Mouse (Mus musculus): ENCODE results near the gene Foxf1. TPM values are rescaled to one million over a fixed set of nuclear protein-coding genes. Genes with fewer than 3 reads are reported as not detected.

The Foxf1 gene
- total and polyA plus RNA-seq, 3 experiments, result not detected

GRCm38 (mm10) chr8:121117906-121118305, 33.7 kb downstream of the Foxf1 start:
- Histone ChIP-seq H3K79me2 (replicated peaks; ENCODE audit: control insufficient read depth, extremely low read depth, insufficient read depth, poor library complexity, severe bottlenecking) (no peaks in the 10 kb centered on the region), H3K27ac (ENCODE audit: insufficient read depth, low read depth) (no peak overlapping the region), H3K36me3 (replicated peaks in 1 of 2; ENCODE audit: control insufficient read depth in 1 of 2, insufficient read depth in 1 of 2, low read length in 1 of 2) (no peaks in the 10 kb centered on the region), H3K4me1 (ENCODE audit: control insufficient read depth in 1 of 2, insufficient read depth in 2 of 2) (peaks cover 5 to 15% of the 10 kb centered on the region in 2 experiments; a peak in 3 of 4 replicates), H3K27me3 (replicated peaks) (peaks cover 45% of the 10 kb centered on the region), H3K9me3 (replicated peaks; ENCODE audit: low read length) (peaks cover 28% of the 10 kb centered on the region), H3K4me2 (ENCODE audit: insufficient read depth, low read depth, poor library complexity, severe bottlenecking) (no peak overlapping the region), H3K9ac (ENCODE audit: insufficient read depth, low read depth) (no peak overlapping the region), H3K4me3 (replicated peaks in 1 of 3; ENCODE audit: low read depth in 2 of 3, low read length in 2 of 3, poor library complexity in 1 of 3) (no peak overlapping the region)
- dilution Hi-C loops (cut with MboI; ENCODE audit: extremely low pct_ligation_motif_present, extremely low pct_unique_long_range_greater_than_20kb, low sequenced_read_pairs), result no loop called here
- no peak for DNase-seq (ENCODE audit: extremely low read depth)
- TF ChIP-seq NRF1 (IDR thresholded peaks at IDR 0.05; ENCODE audit: low read depth, low read length), result no peak
- TF ChIP-seq ZNF384 (IDR thresholded peaks at IDR 0.05; ENCODE audit: low read depth, low read length), result no peak
- no peak for TF ChIP-seq ZMIZ1 (IDR thresholded peaks at IDR 0.05; ENCODE audit: low read depth, low read length)
- in situ Hi-C loops (cut with MboI; ENCODE audit: low pct_ligation_motif_present, low pct_unique_long_range_greater_than_20kb, low sequenced_read_pairs), result loop anchor here (5.0 kb wide), 1 partner anchor 94 kb away; no protein-coding TSS in a partner anchor

DNA sequence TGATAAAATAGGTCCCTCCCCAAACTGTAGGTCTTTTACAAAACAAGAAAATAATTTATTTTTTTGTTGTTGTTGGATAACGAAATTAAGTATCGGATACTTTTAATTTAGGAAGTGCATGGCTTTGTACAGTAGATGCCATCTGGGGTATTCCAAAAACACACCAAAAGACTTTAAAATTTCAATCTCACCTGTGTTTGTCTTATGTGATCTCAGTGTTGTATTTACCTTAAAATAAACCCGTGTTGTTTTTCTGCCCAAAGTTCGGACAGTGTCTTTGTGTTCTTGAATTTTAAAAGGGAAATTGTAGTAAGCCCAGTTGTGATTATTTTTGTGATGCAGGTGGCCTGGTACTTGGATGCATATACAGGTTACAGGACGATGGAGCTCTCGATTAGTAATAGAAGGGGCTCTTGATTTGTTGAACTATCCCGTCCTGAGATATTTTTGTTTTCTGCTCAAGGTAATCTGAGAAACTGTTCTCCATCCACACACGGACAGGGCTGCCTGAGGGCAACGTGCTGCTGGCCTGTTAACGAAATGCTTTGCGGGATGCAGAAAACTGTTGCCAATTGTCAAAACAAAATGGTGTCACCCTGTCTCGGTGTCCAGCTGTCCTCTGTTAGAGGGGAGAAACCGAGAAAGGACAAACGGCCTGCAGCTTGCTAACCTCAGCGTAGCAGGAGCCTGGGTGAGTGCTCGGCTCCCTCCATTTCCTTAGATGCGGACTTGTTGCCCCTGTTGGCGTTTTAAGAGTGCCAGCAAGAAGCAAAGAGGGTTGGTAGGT, 34.6 kb downstream of the Foxf1 start:
- H3K9ac ChIP-seq (ENCODE audit: insufficient read depth, low read depth), result no peak overlapping the region
- H3K27ac ChIP-seq (ENCODE audit: insufficient read depth, low read depth), result no peak overlapping the region
- no peak overlapping the region for H3K4me2 ChIP-seq (ENCODE audit: insufficient read depth, low read depth, poor library complexity, severe bottlenecking)
- peaks cover 7 to 14% of the 10 kb centered on the region in 2 experiments for H3K4me1 ChIP-seq (ENCODE audit: control insufficient read depth in 1 of 2, insufficient read depth in 2 of 2)
- peaks cover 47% of the 10 kb centered on the region for H3K27me3 ChIP-seq (replicated peaks)
- in situ Hi-C loops (cut with MboI; ENCODE audit: low pct_ligation_motif_present, low pct_unique_long_range_greater_than_20kb, low sequenced_read_pairs), result loop anchor here (5.0 kb wide), 1 partner anchor 93 kb away; no protein-coding TSS in a partner anchor
- no peak overlapping the region for H3K4me3 ChIP-seq (replicated peaks in 1 of 3; ENCODE audit: low read depth in 2 of 3, low read length in 2 of 3, poor library complexity in 1 of 3)
- no peaks in the 10 kb centered on the region for H3K79me2 ChIP-seq (replicated peaks; ENCODE audit: control insufficient read depth, extremely low read depth, insufficient read depth, poor library complexity, severe bottlenecking)
- H3K9me3 ChIP-seq (replicated peaks; ENCODE audit: low read length), result peaks cover 28% of the 10 kb centered on the region
- dilution Hi-C loops (cut with MboI; ENCODE audit: extremely low pct_ligation_motif_present, extremely low pct_unique_long_range_greater_than_20kb, low sequenced_read_pairs), result no loop called here
- DNase-seq (ENCODE audit: extremely low read depth), result no peak
- no peaks in the 10 kb centered on the region for H3K36me3 ChIP-seq (replicated peaks in 1 of 2; ENCODE audit: control insufficient read depth in 1 of 2, insufficient read depth in 1 of 2, low read length in 1 of 2)
- TF ChIP-seq NRF1 (IDR thresholded peaks at IDR 0.05; ENCODE audit: low read depth, low read length) (no peak), ZKSCAN1 (IDR thresholded peaks at IDR 0.05; ENCODE audit: borderline replicate concordance, low read depth, low read length) (no peak), HCFC1 (IDR thresholded peaks at IDR 0.05; ENCODE audit: low read depth, low read length) (no peak), JUND (conservative IDR thresholded peaks at IDR 0.05; ENCODE audit: low read depth, low read length) (no peak), IRF4 (IDR thresholded peaks at IDR 0.05; ENCODE audit: low read depth, low read length) (no peak), CHD1 (IDR thresholded peaks at IDR 0.05; ENCODE audit: low read depth, low read length) (no peak), JUN (IDR thresholded peaks at IDR 0.05; ENCODE audit: insufficient read depth, low read depth, low read length) (no peak)

Data from CH12.LX (cell line).